Mouse (Mus musculus) testis, adult 2 months (tissue): ENCODE results near the gene Abcg8.

Experiments used
- CTCF ChIP-seq: fragments of 200-500 bp; IDR thresholded peaks from 2 replicates; pipeline ENCODE4 v1.5.1; 2012; ENCODE audit warnings: low read depth, mild to moderate bottlenecking, inconsistent platforms, low read length, moderate library complexity; ENCODE audit not compliant: control insufficient read depth, insufficient read depth, insufficient replicate concordance
- POLR2A ChIP-seq: fragments of 200-500 bp; IDR thresholded peaks from 2 replicates; pipeline ENCODE4 v1.6.1; 2012; ENCODE audit warnings: low read depth, mild to moderate bottlenecking, inconsistent platforms, low read length, moderate library complexity; ENCODE audit not compliant: control insufficient read depth

- TF ChIP-seq CTCF (no peak), POLR2A (no peak)
These were observed 29.6 kb upstream of the Abcg8 start for GRCm38 (mm10) chr17:84646477-84646876.
